Mouse (Mus musculus): Measurements from ENCODE around the gene Rpl19.

Rpl19 gene

DNA sequence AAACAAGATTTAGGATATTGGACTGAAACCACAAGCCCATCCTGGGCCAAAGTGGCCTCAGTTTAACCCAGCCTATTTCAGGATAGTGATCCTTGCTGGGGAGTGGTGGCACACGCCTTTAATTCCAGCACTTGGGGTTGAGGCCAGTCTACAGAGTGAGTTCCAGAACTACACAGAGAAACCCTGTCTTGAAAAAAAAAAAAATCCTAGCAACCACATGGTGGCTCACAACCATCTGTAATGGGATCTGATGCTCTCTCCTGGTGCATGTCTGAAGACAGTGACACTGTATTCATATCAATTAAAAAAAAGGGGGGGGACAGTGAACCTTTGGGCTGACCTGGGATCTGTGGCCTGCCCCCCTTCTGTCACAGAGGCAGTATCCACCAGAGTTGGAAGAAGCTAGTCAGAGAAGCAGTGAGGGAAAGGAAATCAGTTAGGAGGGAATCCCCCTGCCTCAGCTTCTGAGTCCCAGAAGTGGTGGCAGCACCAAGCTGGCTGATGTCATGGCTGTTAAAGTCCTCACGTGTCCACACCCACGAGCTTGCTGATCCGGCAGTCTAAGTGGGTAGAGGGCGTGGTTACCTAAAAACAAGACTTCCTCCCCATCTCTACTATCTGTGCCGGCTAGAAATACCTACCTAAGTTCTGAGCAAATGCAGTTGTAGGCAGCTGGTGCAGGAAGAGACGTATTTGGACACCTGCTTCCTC is 27.5 kb upstream of the Rpl19 start:
- DNase-seq (ENCODE audit: extremely low read depth, insufficient read length, low spot score): no peak

DNA sequence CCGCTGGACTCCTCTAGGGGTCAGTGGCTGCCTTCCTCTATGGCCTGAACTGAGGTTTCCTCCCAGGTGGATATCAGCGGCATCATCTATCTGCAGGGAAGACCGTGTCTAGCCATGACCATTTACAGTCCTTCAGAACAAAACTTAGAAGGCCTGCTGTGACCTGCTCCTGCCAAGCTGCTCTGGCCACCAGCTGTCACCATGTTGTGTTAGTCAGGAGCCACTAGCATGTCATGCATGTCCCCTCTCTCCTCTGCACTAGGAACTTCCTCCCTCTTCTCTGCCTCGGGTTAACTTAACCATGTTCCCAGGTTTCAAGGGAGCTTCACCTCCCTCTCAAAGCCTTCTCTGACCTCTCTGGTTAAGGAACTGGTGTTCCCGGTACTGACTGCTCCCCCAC is 26.8 kb upstream of the Rpl19 start:
- no peak for DNase-seq (ENCODE audit: extremely low read depth, insufficient read length, low spot score)

DNA sequence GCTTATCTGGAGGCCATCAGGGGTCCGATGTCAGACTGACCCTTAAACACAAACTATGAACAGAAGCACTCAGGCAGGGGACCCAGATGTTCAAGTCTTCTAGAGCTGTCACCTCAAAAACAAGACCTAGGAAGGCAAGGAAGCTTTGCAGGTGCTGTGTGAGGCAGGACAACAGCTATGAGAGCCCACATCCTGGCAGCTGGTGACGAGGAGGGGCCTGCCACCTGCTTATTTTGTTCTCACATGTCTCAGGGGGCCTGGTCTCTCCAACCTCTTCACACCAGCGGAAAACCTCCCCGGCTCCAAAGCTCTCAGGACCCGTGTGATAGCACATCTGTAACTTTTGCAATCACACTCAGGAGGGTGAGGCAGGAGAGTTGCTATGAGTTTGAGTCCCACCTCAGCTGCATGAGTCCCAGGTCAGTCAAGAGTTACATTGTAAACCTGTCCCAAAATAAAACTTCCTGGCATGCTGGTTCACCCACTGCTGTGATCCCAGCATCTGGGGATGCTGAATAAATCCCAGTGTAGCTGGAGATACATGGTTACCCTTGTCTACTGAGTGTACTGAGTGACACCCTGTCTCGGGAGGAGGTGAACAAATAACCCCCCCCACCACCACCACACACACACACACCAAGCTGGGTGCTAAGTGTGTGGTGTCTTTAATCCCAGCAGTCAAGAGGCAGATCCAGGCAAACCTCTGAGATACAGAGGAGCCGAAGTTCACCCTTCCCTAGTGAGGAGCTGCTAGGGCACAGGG is 26.0 kb upstream of the Rpl19 start:
- DNase-seq (ENCODE audit: extremely low read depth, insufficient read length, low spot score): no peak

DNA sequence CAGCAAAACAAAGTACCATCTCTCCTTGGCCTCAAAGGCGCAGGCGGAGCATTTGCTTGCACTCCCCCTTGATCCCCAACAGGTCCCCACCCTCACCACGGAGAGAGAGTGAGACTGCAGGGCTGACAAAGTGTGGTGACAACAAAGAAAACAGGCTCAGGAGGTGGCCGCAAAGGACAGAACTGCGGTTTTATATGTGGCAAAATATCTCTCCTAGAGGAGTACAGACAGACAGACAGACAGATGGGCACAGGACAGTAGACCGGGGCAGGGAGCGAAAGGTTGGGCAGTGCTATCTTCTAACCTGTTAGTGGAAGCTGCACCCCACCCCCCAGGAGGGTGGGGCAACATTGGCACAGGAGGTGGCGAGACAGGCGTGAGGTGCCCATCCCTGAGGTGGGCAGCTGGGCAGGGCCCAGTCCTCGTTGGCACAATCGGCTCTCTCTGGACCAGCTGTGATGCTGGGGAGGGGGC is 25.1 kb upstream of the Rpl19 start:
- no peak for DNase-seq (ENCODE audit: extremely low read depth, insufficient read length, low spot score)

DNA sequence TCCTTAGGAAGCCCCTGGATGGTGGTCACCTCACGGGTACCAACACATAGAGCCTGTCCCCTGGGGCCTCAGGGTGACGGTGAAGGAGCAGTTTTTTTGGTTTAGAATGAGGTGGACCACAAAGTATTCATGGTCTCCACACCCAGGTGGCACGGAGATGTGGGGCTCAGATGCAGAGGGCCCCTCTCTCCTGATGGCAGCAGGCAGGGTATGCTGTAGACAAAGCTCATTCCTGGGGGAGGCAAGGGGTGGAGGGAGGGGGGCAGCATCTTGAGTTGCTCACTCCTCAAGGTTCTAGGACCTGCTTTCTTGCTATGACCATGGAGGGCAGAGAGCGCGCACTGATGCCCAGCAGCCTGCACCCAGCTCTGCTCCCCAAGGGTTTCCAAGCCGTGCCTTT is 24.5 kb upstream of the Rpl19 start:
- DNase-seq (ENCODE audit: extremely low read depth, insufficient read length, low spot score): no peak

DNA sequence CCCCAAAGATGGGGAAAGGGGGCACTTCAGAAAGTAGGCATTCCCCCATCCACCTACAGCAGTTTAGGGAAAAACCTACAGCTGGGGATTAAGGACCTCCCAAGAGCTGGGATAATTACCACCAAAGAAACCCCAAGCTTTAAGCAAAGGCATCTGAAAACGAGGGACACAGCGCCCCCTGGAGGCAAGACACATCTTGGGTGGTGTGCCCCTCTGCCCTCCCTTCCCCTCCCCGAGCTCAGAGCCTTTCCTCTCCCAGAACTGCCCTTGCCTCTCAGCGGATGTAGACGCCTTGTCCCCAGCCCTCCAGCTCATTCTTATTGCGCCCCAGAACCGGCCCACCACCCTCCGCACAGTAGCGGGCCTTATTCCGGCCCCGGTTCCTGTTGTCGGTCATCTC is 23.9 kb upstream of the Rpl19 start:
- peak; percentile 42 for DNase-seq (ENCODE audit: extremely low read depth, insufficient read length, low spot score)

DNA sequence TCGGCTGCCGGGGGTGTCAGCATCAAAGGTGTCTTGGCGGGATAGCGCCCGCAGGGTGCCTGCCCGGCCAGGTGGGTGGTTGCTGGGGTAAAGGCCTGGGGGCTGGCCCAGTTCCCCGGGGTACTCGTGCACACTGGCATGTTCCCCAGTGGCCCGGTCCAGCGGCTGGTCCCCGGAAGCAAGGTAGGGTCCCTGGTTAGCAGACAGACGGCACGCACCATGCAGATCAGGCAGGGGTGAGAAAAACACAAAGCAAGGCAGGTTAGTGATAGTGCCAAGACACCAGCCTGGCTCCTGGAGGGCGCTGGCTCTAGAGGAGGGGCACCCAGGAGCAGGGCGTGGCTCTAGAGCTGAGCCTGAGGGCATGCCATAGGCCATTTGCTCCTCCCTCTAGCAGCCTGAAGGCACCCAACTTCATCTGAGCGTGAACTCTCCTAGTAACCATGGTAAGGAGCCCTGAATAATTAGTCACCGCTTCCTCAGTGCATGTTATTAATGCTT is 23.3 kb upstream of the Rpl19 start:
- DNase-seq (ENCODE audit: extremely low read depth, insufficient read length, low spot score): peak; percentile 52

DNA sequence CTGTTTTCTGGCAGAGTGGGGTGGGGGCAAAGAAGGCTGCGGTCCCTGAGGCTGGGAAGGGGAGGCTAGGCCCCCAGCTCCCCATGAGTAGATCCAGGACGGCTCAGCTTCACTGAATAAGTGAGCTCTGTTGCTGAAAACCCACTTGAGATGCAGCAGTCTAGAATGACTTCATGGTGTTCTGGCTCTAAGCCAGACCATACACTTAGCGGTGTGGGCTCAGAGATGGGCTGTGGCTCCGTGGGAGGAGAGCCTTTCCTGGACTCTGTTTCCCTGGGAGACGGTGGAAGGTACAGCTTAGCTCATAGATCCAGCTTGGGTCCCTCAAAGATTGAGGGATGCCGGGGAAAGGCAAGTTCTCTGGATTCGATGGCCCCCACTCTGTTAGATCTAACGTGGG is 22.3 kb upstream of the Rpl19 start:
- DNase-seq (ENCODE audit: extremely low read depth, insufficient read length, low spot score): peak; percentile 55

DNA sequence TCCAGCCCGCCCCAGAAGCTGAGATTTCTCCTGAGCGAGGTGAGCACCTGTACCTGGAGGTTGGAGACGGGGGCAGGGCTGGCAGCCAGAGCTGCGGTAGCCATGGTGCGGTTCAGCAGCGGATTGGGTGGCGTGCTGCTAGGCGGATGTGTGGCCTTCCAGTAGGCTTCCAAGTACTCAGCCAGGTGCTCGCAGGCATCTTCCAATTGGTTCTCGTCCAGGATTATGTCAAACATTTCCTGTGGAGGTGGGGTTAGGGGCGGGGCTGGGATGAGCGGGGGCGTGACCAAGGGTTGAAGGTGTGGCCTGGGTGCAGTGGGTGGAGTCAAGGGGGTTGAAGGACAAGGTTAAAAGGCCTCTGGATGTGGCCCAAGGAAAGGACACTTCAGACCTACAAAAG is 21.4 kb upstream of the Rpl19 start:
- peak; percentile 34 for DNase-seq (ENCODE audit: extremely low read depth, insufficient read length, low spot score)

DNA sequence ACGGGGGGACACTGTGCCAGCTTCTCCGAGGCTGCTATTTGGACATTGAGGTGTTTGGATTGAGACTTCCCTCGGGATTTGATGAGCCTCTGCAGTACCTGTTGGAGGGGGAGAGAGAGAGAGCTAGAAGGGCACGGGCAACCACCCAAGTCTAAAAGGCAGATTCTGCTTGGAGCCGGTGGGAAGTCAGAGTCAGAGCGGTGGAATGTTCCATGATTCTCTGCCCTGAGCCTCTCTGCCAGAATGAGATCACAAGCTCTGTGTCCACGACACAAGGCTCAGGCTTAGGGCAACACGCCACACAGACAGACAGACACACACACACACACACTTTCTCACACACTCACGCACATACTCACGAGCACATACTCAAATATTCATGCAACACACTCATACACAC is 20.8 kb upstream of the Rpl19 start:
- DNase-seq (ENCODE audit: extremely low read depth, insufficient read length, low spot score): peak; percentile 57

DNA sequence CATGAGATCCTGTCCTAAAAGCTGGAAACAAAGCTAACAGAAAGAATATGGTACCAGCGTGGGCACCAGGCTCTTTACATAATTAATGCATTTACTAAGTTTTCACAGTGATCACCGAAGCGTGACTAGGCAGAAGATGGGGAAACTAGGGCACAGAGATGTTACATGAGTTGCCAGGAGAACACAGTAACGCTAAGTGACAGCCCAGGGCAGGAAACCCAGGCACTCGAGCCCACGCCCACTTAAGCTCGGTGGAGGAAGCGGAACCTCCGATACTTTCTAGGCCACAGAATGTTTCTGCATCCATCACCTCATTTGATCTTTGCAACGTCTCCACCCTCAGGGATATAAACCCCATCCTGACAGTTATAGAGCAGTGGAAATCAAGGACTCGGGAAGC is 18.4 kb upstream of the Rpl19 start:
- DNase-seq (ENCODE audit: extremely low read depth, insufficient read length, low spot score): no peak

DNA sequence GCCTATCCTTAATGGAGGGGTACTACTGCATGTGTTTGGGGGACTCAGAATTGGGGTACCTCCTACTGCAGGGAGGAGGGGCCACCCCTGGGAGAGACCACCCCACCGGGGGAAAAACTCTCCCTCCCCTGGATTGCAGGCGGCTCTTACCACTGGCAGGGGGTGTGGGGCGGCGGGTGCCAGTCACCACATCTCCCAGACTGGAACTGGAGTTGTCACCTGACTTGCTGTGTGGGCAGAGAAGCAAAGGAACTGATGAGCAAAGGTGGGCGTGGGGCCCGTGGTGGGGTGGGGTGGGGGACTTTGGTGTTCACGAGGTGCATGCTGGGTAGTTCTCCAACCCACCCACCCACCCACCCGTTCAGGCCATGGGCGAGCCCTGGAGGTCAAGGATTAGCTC is 14.8 kb upstream of the Rpl19 start:
- DNase-seq (ENCODE audit: extremely low read depth, insufficient read length, low spot score): no peak

DNA sequence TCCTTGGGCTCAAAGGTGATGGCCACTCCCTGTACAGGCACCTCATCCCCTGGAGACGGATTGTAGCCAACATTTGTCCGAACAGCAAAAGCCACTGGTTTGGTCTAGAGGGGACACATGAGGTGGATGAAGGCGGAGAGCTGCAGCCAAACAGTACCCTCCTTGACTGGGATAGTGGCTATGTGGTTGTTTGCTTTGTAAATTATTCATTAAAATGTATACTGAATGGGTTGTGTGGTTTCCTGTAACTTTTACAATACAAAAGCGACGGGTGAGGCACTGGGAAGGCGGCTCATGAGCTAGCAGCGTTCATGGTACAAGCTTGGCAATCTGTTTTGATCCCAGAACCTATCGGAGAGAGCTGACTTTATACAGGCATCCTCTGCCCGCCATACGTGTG is 13.7 kb upstream of the Rpl19 start:
- no peak for DNase-seq (ENCODE audit: extremely low read depth, insufficient read length, low spot score)

DNA sequence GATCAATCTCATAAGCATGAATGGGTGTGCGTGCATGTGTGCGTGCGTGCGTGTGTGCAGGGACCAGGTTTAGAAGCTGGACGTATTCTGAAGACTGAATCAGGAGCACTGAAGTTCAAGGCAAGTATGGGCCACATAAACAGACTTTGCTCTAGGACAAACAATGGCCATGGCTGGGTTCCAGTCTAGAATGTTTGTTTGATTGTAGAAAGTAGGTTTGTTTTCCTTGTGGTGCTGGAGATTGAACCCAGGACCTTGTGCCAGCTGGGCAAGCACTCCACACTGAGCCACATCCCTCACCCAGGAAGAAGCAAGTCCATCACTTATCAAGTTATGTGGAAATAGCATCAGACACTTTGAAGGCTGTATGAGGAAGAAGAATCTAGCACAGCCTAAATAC is 10.3 kb upstream of the Rpl19 start:
- DNase-seq (ENCODE audit: extremely low read depth, insufficient read length, low spot score): no peak

DNA sequence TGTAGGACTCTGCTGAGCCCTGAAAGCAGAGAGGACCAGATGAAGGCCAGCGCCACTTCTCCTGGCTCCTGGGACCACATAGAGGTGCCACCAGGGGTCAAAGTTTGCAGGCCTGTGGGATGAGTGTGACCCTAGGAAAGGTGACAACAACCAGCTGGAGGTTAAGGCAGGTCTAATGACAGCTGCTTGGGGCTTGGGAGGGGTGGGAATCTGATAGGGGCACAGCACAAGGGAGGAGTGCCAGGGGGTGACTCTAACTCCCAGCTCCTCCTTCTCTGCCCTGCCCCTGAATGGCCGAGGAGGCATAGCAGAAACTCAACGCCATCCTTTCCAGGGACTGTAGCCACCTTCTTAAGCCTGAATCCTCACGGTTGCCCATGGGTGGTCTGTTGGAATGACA is 9.7 kb upstream of the Rpl19 start:
- no peak for DNase-seq (ENCODE audit: extremely low read depth, insufficient read length, low spot score)

DNA sequence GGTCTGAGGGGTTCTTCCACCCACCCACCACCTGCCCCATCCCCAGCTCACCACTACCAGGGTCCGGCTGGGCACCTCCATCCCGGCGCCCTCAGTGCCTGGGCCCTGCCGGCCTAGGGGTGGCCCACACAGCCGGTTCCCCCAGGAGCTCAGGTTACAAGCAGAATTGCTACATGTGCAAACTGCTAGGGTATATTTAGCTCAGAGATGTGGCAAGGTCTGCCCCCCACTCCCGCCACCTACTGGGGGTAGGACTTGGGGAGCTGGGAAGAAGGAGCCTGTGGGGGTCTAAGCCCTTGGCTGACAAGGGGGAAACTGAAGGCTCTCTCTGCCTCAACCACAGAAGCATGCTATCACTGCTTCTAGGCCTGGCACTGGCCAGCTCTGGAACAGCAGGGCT is 8.3 kb upstream of the Rpl19 start:
- no peak for DNase-seq (ENCODE audit: extremely low read depth, insufficient read length, low spot score)

DNA sequence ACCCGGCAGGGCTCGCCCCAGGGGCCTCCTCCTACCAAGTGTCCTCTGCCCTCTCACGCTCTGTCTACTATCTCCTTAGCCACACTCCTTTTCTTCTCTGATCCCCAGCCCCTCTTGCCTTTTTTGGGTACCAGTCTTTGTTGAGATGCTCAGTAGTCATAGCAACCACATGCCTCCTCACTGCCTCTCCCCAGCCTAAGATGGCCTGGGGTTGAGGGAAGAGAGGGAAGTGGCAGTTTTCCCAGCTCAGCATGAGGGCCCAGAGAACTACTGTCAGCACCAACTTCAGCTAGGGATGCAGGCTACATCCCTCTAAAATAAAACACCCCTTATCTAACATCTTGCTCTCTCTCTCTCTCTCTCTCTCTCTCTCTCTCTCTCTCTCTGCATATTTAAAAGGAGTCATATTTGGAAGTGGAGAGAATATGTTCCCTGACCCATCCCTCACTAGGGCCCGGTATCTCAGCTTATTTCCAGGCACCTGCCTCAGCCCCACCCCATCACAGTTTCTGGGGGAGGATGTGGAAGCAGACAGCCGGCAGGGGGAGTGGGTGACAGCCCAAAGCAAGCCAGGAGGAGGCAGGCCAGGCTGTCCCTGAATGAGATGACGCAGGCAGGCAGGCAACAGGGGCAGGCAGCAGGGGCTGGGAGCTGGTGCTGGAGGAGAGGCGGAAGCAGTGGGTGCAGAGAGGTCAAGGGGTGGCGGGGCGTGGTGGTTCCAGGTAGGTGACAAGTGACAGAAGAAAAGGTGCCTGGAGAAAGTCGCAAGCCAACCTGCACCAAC is 7.5 kb upstream of the Rpl19 start:
- no peak for DNase-seq (ENCODE audit: extremely low read depth, insufficient read length, low spot score)

DNA sequence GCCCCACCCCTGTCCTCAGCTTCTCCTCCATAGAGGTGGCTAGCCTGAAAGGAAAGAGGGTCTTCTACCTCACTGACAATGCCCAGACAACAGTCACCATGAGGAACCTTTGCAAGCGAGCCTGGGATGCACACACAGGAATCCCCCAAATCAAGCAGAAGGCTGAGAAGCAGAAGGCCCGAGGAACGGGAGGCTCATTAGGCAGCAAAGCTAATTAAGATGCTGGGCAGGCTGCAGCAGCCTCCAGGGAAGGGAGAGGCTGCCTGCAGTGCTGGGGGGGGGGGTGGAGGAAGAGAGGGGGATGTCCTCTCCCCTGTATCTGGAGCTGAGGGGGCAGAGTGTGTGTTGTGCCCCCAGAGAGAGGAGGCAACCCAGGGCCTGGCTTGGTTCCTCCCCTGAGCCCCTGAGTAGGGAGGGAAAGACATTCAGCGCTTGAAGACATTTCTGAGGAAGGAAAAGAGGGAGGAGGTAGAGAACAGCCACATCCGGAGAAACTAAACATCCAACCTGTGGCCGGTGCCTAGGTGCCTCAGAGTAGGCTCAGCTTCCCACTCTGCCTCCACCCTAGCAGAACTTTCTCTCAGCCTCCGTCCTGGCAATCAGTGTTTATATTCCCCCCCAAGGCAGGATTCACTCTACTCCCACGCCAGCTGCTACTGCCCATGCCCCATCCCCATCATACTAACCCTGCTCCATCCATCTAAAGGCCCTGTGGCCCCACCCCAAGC is 6.5 kb upstream of the Rpl19 start:
- DNase-seq (ENCODE audit: extremely low read depth, insufficient read length, low spot score): no peak

DNA sequence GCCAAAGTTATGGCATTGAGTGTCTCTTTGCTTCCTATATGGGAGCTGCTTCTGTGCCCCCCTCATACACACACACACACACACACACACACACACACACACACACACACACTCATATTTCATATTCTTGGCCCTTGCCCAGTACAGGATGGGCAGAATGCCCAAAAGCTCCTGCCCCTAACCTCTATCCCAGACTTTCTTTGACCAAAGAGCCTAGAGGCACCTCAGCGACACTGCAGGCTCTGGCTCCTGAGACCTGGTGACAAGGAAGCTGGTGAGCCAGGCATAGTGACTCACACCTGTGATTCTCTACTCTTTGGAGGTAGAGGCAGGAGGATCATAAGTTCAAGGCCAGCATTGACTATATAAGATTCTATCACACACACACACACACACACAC is 5.8 kb upstream of the Rpl19 start:
- DNase-seq (ENCODE audit: extremely low read depth, insufficient read length, low spot score): peak; percentile 42

DNA sequence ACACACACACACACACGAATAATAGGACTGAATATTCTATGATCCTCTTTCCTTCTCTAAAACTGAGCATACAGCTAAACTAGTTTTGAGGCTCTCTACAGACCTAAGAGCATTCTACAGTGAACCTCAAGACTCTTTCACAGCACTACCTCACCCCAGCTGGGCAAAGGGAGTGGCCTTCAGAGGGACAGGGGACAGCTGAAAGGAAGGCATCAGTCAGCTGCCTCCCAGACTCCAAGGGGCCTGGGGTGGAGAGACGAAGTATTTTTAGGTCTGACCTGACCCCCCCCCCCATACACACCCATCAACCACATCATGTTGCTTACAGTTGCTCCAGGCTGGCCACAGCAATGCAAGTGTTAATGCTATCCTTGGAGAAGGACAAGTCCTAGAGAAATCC is 5.4 kb upstream of the Rpl19 start:
- DNase-seq (ENCODE audit: extremely low read depth, insufficient read length, low spot score): no peak
